Mouse (Mus musculus) hematopoietic stem cell, adult 5-6 weeks (primary cell): ENCODE measurements around the gene Dll1. TPM values are rescaled to one million over a fixed set of nuclear protein-coding genes. Genes with fewer than 3 reads are reported as not detected.
A peak's percentile ranks its signal among the peaks of the same experiment; 100 is the strongest.

Experiments
- ATAC-seq, 2 experiments: fragments of 125-278 bp in 1 of 2; replicated peaks in 1 of 2; 2 replicates each; pipeline ENCODE4 v1.8.0; 2016 to 2017; ENCODE audit warnings: inconsistent platforms in 2 of 2, mild to moderate bottlenecking in 2 of 2, moderate number of reproducible peaks in 2 of 2, low read depth in 1 of 2, moderate TSS enrichment in 1 of 2; ENCODE audit not compliant: low FRiP score in 2 of 2, poor library complexity in 2 of 2, severe bottlenecking in 2 of 2, insufficient read depth in 1 of 2, low TSS enrichment in 1 of 2
- total RNA-seq: library from RNA; stranded (forward); fragments of 172-1452, 232-1000 nt; gene quantifications from 2 replicates; pipeline ENCODE4 v1.2.3, GENCODE M21; 2017

Dll1 gene
- total RNA-seq, 1 experiment from 2014 or later, result 1.1 TPM

DNA sequence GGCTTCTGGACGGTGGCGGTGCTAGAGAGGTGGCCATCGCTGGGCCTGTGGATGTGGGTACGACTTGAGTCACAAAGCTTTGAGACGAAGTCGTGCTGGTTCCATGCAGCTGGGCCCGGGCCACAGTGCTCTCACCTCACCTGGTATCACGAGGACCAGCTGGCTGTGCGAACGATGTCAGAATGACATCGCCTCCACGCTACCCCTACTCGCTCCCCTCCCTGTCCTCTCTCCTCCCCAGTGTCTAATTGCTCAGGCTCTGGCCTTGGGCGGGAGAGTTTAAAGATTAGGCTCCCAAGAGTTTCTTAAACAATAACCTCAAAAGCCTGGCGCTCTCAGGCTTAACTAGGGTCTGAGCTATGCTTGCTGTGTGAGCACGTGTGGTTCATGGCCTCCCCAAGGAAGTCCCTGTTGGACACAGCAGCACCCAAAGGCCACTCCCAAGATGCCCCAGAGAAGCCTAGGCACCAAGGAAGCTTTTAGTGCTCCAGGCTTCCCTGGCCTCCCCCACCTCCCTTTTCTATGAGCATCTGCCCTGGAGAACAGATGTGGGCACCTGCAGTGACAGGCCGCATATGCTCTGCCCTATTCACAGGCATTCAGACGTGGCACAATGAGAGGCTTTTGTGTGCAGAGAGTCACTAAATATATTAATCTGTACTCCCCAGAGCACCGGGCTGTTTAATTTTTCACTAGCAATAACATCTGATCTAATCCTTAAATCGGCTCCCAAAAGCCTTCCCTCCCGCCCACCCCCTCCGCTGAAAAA lies 4.6 kb upstream of the Dll1 start:
- no peak for ATAC-seq

DNA sequence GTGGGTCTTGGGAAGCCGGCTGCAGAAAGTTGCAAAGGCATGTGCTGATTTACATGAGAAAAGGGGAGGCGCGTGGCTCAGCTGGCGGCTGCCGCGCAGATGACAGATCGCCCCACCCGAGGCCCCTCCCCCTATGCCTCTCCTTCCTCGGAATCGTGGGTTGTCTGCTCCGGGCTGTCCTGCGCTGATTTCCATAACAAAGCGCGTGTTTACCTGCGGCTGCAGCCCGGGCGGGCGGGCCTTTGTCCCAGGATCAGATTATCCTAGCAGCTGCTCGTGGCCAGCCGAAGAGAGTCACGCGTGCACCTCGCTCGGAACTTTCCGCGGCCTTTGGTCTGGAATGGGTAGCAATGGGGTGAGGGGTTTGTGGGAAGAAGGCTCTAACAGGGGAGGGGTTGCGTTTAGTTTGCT lies 4.0 kb upstream of the Dll1 start:
- peak; percentile 30 to 67 for ATAC-seq

DNA sequence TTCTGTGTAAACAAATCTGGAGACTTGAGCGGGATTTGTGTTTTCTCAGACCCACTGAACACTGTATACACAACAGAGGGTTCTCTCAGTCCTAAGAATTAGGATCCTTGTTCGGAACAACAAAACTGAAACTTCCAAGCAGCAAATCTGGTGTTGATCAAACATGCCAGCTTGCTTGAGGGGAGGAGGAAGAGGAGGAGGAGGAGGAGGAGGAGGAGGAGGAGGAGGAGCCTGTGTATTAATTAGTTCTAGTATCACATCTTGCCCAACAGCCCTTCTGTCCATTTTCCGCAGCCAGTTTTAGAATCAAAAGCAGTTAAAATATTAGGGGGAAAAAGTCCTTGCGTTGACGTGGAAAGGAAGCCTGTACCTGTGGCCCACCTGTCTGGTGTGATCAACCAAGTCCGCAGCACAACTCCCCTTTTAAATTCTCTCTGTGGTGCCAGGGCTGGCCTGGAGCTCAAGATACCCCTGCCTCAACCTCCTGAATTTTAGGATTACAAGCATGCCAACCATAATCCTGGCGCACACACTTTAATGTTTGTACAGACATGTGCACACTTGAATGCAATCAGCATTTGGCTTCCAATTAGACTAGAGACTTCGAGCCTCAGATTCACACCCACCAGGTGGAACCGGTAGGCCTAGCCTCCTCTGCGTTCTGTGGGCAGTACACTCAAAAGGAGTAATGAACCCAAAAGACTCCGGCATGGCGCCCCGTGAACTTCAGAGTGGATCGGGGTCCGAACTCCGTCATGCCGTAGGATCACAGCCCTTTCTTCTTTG lies 3.3 kb upstream of the Dll1 start:
- ATAC-seq, result no peak

DNA sequence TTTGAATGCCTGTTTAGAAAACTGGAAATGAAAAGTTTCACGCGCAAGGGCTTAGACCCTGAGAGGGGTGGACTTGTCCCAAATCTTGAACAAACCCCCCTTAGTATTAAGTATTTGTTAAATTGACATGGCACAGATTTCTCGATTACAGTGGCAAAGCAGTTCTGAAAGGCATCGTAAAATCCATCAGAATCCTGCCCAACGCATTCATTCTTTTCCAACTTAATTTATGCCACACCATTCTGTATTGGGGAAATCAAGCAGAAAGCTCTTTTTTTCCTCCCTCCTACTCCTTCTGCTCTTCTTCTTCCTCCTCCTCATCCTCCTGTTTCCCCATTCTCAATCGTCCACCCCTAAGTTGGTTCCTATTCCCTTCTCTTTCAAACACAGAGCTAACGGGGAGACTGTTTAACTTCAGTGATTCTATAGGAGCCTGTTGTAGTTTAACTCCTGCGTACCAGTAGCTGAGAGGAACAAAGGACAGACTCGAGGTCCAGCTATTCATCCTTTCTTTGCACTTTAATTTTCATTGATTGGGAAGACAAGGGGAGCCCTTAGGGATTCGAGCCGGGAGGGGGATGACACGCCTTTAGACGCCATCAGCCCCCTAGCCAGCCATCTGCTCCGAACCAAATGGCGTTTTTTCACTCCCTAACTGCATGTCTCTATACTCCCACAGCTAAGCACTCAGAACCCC lies 1.9 kb upstream of the Dll1 start:
- no peak for ATAC-seq

DNA sequence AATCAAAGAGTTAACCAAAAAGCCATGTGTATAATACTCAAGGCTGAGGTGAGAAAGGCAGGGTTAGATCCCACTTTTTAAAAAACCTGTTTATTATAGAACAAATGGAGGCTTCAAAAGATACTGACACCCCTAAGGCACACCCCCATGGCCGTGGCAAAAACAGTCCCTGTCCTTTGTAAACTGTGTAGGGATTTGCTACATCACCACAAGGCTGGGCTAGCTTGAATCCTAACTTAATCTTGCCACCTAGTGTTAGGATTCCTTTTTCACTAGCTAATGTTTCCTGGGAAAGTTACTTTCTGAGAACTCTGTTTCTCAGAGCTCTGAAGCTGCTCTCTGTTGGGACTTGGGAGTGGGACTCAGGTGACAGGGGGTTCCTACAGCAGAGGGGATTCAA lies 1.2 kb upstream of the Dll1 start:
- ATAC-seq, result no peak

DNA sequence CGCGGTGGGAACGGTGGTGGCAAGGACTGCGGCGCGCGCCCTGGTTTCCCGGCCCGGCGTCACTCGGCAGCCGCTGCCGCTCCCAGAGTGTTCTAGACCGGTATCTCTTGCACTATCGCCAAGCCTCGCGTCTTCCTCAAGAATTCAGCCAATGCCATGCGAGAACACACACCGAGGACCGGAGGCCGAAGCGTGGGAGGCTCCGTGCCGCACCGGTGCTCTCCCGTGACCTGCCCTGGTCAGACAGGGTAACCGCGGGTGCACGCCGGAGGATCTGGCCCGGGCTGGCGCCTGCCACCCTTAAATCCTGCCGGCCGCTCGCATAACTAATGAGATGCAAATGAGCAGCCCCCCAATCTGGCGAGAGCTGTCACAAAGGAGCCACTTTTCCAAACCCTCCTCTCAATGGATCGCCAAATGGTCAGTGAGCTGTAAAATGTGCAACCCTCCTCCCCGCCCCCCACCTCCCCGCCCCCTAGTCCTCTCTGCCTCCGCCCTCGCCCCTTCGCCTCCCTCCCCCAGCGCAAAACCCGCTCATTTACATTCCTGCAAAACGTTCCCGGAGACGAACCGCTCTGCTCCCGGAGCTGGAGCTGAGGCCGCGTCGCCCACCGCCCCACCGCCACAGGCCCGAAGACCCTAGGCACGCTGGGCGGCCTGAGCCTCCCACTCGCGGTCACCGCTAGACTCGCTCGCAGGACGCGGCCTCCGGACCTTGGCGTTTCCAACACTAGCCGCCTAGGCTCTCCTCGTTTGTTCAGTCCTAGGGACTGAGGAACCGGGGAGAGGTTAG lies 775 bp downstream of the Dll1 start:
- 0 out of 4 replicates have a peak, but pooled peaks have one; percentile 7 to 25 for ATAC-seq

DNA sequence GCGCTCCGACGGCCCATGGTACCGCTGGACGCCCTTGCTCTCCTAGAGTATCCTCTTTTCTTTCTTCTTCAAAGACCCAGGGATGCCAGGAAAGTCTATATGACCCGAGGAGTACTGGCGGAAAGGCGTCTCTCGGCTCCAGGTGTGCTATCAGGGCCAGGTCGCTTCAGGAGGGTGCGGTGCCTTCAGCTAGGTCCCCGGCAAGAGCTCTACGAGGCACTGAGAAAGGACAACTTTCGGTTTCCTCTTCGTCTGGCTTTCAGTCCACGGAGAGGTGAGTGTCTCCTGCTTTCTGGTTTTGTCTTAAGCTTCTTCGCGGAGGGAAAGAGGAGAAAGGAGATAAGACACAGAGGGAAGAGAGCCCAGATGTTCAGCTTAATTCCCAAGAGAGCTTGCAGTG lies 1.4 kb downstream of the Dll1 start:
- no peak for ATAC-seq

DNA sequence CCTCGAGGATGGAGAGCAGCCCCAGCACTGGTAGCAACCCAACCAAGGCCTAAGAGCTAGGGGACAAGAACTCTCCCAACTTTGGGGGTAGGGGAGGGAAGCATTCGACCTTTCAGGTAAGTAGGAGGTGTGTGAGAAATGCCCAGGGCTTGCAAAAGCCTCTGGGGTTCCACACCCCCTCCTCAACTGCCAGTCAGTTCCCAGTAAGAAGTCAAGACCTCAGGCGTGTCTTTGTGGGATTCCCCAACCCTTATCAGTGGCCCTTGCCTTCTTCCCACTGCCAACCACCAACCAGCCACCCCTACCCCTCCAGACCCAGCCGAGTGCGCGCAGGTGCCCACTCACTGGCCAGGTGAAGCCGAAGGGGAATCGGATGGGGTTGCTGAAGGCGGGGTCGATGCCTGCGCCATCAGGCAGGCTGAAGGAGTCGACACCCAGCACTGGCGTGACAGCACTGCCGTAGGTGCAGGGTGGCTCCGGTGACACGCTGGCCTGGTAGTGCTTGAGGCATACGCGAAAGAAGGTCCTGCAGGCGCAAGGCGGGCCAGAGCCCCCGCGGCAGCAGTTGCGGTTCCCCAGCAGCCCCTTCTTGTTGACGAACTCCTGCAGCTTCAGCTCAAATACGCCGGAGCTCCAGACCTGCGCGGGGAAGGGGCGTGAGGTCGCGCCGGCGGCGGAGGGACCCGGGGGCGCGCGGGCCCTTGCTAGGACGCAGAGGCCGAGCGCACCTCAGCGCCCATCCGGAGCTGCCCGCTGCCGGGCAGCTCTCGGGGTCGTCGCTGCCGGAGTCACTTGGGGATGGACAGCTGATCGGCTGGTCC lies 2.1 kb downstream of the Dll1 start:
- no peak for ATAC-seq

DNA sequence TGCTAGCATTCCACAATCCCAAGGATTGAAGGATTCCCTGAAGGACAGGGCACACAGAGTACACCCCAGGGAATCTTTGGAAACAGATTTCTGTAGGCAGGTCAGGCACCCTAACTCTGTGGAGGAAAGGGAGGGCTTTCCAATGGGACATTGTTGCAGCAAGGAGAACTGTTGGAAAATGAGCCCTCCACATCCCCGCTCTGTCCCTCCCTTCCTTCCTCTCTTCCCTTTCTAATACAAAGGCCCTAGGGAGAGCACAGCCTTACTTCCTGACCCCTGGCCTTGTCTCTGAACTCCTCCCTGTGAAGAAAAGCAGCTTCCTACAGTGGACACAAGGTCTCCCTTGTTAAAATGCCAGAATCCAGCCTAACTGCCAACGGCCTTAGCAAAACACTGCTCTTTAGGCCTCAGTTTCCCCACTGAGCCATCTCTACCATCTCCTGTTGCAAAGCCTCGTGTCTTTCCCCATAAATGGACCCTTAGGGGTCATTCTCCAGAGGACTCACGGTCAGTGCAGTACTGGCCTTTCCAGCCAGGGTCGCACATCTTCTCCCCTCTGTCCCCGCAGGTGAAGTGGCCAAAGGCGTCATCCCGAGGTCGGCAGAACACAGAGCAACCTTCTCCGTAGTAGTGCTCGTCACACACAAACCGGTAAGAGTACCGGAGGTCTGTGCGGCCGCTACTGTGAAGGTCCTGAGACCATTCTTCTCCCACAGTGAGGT lies 3.6 kb downstream of the Dll1 start:
- no peak for ATAC-seq

DNA sequence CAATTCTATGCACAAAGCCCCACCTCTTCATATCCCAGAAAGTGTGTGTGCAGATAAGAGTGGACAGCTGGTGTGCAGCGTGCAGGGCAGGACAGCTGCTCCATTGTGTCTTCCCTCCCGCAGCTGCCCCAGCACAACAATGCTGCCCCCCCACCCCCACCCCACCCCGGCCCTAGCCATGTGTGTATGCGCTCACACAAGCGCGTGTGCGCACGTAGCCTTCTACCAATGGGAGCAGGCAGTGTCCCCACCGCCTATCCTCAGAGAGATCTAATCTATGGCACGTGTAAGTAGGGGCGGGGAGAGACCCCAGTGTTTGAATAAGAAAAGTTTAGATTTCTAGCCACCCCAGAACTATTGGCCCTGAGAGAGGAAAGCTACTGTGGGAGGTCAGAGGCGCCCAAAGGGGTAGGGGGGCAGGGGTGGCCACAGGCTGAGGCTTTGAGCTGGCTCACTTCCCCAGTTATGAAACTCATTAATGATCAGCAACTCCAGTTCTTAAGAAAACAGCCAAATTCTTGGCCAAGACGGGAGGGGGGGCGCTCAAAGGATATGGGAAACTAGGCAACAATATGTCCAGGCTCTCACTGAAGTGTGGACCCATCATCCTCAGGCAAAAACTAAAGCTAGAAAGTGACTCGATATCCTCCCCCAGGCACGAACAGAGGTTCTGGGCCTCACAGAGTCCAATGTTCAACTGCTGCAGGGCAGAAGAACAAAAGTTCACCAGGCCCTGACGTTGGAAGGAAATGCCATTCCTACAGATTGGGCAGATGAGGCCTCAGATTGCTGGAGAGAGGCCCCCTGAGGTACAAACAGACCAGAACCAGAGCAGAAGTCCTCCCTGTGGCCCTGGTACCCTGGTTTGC lies 4.5 kb downstream of the Dll1 start:
- no peak for ATAC-seq

DNA sequence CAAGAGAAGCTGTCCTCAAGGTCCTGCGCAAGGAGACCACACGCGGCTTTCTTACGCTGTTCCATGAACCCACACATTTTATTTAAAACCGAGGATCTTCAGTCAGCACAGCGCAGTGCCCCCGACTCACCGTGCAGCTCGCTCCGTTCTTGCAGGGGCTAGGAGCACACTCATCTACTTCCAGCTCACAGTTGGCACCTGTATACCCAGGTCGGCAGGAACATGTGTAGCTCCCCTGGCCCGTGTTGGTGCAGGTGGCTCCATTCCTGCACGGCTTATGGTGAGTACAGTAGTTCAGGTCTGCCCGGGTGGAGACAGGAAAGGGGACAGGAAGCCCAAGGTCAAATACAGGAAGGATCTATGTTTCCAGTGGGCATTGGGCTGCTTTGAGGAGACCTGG lies 6.3 kb downstream of the Dll1 start:
- peak; percentile 4 to 38; a peak in 1 of 4 replicates for ATAC-seq

DNA sequence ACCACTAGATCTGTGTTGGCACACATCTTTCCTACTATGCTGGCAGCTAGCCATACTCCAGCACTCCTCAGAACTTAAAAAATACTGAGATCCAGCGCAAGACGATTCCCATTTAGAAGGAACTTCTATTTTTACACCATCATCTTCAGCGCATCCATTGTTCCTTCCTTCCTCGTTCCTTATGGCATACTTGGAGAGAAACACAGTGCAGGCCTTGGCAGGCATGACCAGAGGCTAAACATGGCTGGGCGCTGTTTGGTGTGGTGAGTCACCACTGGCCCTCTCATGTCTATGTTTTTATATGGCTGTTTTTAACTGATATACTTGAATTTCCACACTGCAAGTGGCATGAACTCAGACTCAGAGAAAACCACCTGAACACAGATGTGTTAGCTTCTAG lies 11.0 kb downstream of the Dll1 start:
- ATAC-seq, result no peak

DNA sequence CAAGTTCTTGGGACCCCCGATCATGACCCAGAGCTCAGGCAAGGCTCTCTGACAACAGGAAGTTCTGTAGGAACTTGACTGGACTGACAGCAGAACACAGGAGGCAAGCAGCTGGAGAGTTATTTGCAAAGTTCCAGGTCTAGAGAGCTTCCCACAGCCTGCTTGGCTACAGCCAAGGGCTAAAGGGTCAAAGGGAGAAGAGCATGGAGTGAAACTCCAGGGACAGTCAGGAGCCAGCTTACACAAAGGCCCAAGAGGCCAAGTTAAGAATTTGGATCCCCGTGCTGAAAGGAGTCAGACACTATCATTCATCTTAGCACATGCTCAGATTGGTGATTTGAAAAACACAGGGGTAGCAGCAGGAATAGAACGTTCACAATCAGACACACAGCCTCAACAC lies 13.0 kb downstream of the Dll1 start:
- no peak for ATAC-seq

DNA sequence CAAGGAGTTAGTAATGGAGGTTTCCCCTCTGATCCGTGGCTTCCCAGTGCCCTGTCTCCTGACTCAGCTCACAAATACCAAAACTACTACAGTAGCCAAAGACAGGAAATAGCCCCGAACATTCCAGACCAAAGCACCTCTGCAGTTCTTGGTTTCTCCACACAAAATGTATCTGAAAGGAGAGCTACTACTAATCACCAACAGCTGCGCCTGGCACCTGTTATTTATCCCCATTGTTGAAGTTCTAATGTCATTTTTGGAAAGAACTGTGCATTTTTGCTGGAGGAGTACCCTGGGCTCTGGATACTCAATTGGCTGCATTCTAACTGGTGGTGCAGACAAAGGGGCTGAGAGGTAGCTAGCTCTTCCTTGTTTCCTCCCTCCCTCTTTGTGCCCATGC lies 19.6 kb downstream of the Dll1 start:
- no peak for ATAC-seq

DNA sequence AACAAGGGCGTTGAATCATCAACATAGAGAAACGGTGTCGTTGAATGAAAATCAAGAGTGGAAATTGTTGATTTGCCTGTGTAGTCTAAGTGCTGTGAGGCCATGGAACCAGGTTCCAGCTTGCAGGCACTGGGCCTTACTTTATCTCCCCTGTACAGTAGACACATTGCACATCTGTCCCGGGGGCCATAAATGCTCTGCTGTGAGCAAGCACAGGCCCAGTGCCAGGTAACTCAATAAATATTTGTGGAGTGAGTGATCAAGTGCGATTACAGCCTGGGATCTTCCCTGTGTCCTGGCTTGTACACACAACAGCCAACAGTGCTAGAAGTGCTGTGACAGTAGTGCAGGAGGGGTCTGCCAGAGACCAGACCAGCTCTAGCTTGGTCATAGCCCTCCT lies 20.1 kb downstream of the Dll1 start:
- ATAC-seq, result no peak
